Mouse (Mus musculus): ENCODE measurements around the gene Npsr1. TPM values are rescaled to one million over a fixed set of nuclear protein-coding genes. Genes with fewer than 3 reads are reported as not detected.

Npsr1 gene
- polyA plus RNA-seq, 1 experiment from 2014 or later: not detected

DNA sequence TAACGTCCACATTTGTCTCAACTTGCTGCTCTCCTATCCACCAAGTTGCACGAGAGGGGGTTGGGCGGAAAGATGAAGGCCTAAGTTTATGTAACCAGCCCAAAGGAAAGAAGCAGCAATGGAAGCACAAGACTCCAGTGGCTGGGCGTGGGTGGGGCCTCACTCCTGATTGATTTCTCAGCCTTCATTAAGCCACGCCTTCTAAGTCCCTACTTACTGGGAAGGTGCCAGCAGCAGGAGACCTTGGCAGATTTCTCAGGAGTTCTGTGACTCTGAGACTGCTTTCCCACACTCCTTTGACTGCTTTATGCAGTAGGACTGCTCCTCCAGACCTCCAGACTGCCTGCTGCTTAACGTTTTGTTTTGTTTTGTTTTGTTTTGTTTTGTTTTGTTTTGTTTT is 193.6 kb downstream of the Npsr1 start:
- ATAC-seq (replicated peaks; ENCODE audit: insufficient number of reproducible peaks, low FRiP score, low TSS enrichment, low read depth) (no peak), DNase-seq (ENCODE audit: low spot score) (peak; percentile 5)
- WGBS: 40% methylated on average over 6 of the region's 6 CpGs

DNA sequence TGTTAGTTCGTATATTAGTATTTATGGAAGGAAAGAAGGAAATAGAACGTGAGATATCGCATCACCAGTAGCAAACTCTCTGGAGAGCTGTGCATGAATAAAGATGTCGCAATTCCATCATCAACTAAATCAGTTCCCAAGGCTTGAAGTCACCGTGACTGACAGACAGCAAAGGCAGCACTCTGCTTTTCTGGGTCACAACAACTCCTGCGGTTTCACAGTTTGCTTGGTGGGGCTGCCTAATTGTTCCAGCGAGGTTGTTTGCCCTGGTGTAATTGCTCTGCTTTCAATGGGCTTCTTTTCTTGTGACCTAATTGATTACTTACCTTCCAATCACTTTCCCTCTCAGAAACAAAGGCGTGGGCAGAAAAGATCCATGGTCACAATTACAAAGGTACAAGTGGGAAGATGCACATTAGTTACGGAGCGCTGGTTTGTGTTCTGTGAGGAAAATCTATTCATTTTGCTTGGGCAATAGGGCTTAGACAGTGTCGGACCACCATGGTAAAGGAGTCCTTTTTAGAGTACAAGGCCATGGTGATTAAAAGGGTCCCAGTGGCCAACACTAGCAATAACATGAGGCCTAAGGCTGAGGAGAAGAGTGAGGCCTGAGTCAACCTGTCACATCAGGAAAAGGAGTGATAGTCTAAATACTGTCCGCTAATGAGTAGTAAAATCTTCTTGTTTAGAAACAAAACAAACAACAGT is 195.6 kb downstream of the Npsr1 start:
- Histone ChIP-seq H3K4me2 (ENCODE audit: low read depth, low read length) (no peak overlapping the region), H3K4me1 (ENCODE audit: control insufficient read depth, insufficient read depth, low read length) (no peaks in the 10 kb centered on the region), H3K27me3 (ENCODE audit: control insufficient read depth, insufficient read depth, low read length) (no peaks in the 10 kb centered on the region), H3K36me3 (replicated peaks; ENCODE audit: control insufficient read depth, insufficient read depth, low read depth, low read length) (no peaks in the 10 kb centered on the region), H3K9me3 (replicated peaks; ENCODE audit: control insufficient read depth, low read length) (no peaks in the 10 kb centered on the region), H3K27ac (replicated peaks; ENCODE audit: low read depth, low read length) (no peak overlapping the region), H3K4me3 (ENCODE audit: low read depth, low read length) (no peak overlapping the region), H3K9ac (replicated peaks; ENCODE audit: low read length) (no peak overlapping the region)
- DNase-seq (ENCODE audit: low spot score): no peak
- WGBS: 52% methylated on average over 12 of the region's 12 CpGs
- ATAC-seq (replicated peaks; ENCODE audit: insufficient number of reproducible peaks, low FRiP score, low TSS enrichment, low read depth): no peak

More for the DNA sequence above, 193.6 kb downstream of the Npsr1 start:
- no peak overlapping the region for H3K4me3 ChIP-seq (ENCODE audit: low read depth, low read length)
- H3K4me2 ChIP-seq (ENCODE audit: low read depth, low read length): no peak overlapping the region
- no peaks in the 10 kb centered on the region for H3K27me3 ChIP-seq (ENCODE audit: control insufficient read depth, insufficient read depth, low read length)
- no peaks in the 10 kb centered on the region for H3K9me3 ChIP-seq (replicated peaks; ENCODE audit: control insufficient read depth, low read length)
- no peak overlapping the region for H3K27ac ChIP-seq (replicated peaks; ENCODE audit: low read depth, low read length)
- H3K4me1 ChIP-seq (ENCODE audit: control insufficient read depth, insufficient read depth, low read length): no peaks in the 10 kb centered on the region
- no peak overlapping the region for H3K9ac ChIP-seq (replicated peaks; ENCODE audit: low read length)
- no peaks in the 10 kb centered on the region for H3K36me3 ChIP-seq (replicated peaks; ENCODE audit: control insufficient read depth, insufficient read depth, low read depth, low read length)

DNA sequence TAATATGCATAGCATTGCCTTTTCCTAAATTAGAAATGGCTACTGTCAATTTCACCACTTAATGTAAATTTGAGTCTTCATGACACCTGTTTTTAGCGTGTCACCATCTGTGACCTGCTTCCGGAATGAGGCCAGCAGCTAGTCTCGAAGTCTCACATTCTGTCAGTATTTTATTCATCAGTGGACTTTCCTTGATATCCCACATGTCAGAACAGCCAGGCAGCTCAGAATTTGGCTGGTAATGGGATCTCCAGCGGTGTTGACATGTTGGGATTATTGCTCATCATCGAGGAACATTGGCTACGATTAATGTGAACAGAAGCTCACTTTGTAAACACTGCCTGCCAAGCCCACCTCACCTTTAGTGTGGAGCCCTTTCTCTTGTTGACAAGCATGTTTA is 205.1 kb downstream of the Npsr1 start:
- DNase-seq (ENCODE audit: low spot score) (no peak), ATAC-seq (replicated peaks; ENCODE audit: insufficient number of reproducible peaks, low FRiP score, low TSS enrichment, low read depth) (no peak)
- Histone ChIP-seq H3K9ac (replicated peaks; ENCODE audit: low read length) (no peak overlapping the region), H3K9me3 (replicated peaks; ENCODE audit: control insufficient read depth, low read length) (no peaks in the 10 kb centered on the region), H3K4me1 (ENCODE audit: control insufficient read depth, insufficient read depth, low read length) (no peaks in the 10 kb centered on the region), H3K4me3 (ENCODE audit: low read depth, low read length) (no peak overlapping the region), H3K36me3 (replicated peaks; ENCODE audit: control insufficient read depth, insufficient read depth, low read depth, low read length) (no peaks in the 10 kb centered on the region), H3K27me3 (ENCODE audit: control insufficient read depth, insufficient read depth, low read length) (no peaks in the 10 kb centered on the region), H3K4me2 (ENCODE audit: low read depth, low read length) (no peak overlapping the region), H3K27ac (replicated peaks; ENCODE audit: low read depth, low read length) (no peak overlapping the region)
- 90% methylated on average over 6 of the region's 6 CpGs for WGBS

DNA sequence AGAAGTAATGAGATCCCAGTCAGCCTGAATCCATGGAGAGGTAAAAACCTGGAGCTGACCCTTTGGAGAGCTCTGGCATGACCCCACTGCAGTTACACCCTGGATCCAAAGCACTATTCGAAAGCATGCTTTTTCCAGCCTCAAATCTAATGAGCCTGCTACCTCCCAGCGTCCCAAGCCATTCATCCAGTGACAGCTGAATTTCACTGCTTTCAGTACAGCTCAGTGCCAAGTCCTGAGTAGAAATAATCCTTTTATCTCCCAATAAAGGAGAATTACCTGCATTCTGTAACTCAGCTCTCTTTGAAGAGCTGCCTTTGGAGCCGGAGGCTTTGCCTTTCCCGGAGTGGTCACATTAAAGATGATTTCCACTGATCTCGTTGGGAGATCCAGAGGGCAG is 209.2 kb downstream of the Npsr1 start:
- ATAC-seq (replicated peaks; ENCODE audit: insufficient number of reproducible peaks, low FRiP score, low TSS enrichment, low read depth) (no peak), DNase-seq (ENCODE audit: low spot score) (no peak)
- WGBS: 52% methylated on average over 5 of the region's 5 CpGs
- Histone ChIP-seq H3K36me3 (replicated peaks; ENCODE audit: control insufficient read depth, insufficient read depth, low read depth, low read length) (no peaks in the 10 kb centered on the region), H3K4me2 (ENCODE audit: low read depth, low read length) (no peak overlapping the region), H3K9me3 (replicated peaks; ENCODE audit: control insufficient read depth, low read length) (no peaks in the 10 kb centered on the region), H3K4me3 (ENCODE audit: low read depth, low read length) (no peak overlapping the region), H3K4me1 (ENCODE audit: control insufficient read depth, insufficient read depth, low read length) (no peaks in the 10 kb centered on the region), H3K27me3 (ENCODE audit: control insufficient read depth, insufficient read depth, low read length) (no peaks in the 10 kb centered on the region), H3K27ac (replicated peaks; ENCODE audit: low read depth, low read length) (no peak overlapping the region), H3K9ac (replicated peaks; ENCODE audit: low read length) (no peak overlapping the region)

- Histone ChIP-seq H3K27me3 (ENCODE audit: control insufficient read depth, insufficient read depth, low read length) (no peaks in the 10 kb centered on the region), H3K9ac (replicated peaks; ENCODE audit: low read length) (no peak overlapping the region), H3K4me3 (ENCODE audit: low read depth, low read length) (no peak overlapping the region), H3K36me3 (replicated peaks; ENCODE audit: control insufficient read depth, insufficient read depth, low read depth, low read length) (no peaks in the 10 kb centered on the region), H3K9me3 (replicated peaks; ENCODE audit: control insufficient read depth, low read length) (no peaks in the 10 kb centered on the region), H3K27ac (replicated peaks; ENCODE audit: low read depth, low read length) (no peak overlapping the region), H3K4me1 (ENCODE audit: control insufficient read depth, insufficient read depth, low read length) (no peaks in the 10 kb centered on the region), H3K4me2 (ENCODE audit: low read depth, low read length) (no peak overlapping the region)
- WGBS: 51% methylated on average over 3 of the region's 3 CpGs
- DNase-seq (ENCODE audit: low spot score): no peak
- ATAC-seq (replicated peaks; ENCODE audit: insufficient number of reproducible peaks, low FRiP score, low TSS enrichment, low read depth): no peak
Observed at GRCm38 (mm10) chr9:24307400-24307799, 209.6 kb downstream of the Npsr1 start.

DNA sequence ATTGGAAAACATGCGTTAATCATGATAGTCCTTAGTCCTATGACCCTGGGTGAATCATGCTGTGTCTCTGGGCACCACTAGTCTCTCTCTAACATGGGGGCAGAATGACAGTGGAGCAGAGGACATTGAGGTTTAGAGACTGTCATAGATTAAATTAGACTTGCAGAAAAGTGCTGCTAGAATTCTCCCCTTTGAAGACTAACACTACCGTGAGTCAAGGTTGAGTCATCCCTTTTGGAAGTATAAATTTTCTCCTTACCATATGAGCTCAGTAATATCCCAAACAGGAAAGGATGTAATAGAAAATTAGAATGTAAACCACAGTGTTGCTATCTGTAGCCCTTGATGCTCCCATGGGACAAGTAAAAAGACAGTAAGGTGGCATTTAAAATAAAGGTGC is 218.0 kb downstream of the Npsr1 start:
- no peak overlapping the region for H3K4me2 ChIP-seq (ENCODE audit: low read depth, low read length)
- DNase-seq (ENCODE audit: low spot score) (no peak), ATAC-seq (replicated peaks; ENCODE audit: insufficient number of reproducible peaks, low FRiP score, low TSS enrichment, low read depth) (no peak)
- H3K4me1 ChIP-seq (ENCODE audit: control insufficient read depth, insufficient read depth, low read length): no peaks in the 10 kb centered on the region
- WGBS: 92% methylated on average over 2 of the region's 2 CpGs
- H3K36me3 ChIP-seq (replicated peaks; ENCODE audit: control insufficient read depth, insufficient read depth, low read depth, low read length): no peaks in the 10 kb centered on the region
- H3K9me3 ChIP-seq (replicated peaks; ENCODE audit: control insufficient read depth, low read length): no peaks in the 10 kb centered on the region
- no peak overlapping the region for H3K9ac ChIP-seq (replicated peaks; ENCODE audit: low read length)
- no peaks in the 10 kb centered on the region for H3K27me3 ChIP-seq (ENCODE audit: control insufficient read depth, insufficient read depth, low read length)
- H3K4me3 ChIP-seq (ENCODE audit: low read depth, low read length): no peak overlapping the region
- H3K27ac ChIP-seq (replicated peaks; ENCODE audit: low read depth, low read length): no peak overlapping the region

DNA sequence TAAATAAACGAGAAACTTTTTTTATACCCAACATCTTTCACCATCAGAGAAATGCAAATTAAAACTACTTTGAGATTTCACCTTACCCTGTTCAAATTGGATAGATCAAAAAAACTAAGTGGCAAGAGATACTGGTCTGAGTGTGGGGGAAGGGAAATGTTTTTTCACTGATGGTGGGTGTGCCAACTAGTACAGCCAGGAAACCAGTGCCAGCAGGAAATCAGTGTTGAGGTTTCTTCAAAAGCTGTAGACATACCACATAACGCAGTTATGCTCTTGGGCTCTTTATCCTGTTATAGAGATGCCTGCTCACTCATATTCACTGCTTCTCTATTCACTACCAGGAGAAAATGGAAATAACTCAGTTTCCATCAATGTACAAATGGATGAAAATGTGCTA is 233.9 kb downstream of the Npsr1 start:
- WGBS: 79% methylated on average over 2 of the region's 2 CpGs
- Histone ChIP-seq H3K27me3 (ENCODE audit: control insufficient read depth, insufficient read depth, low read length) (no peaks in the 10 kb centered on the region), H3K9ac (replicated peaks; ENCODE audit: low read length) (no peak overlapping the region), H3K9me3 (replicated peaks; ENCODE audit: control insufficient read depth, low read length) (no peaks in the 10 kb centered on the region), H3K4me2 (ENCODE audit: low read depth, low read length) (no peak overlapping the region), H3K4me3 (ENCODE audit: low read depth, low read length) (no peak overlapping the region), H3K27ac (replicated peaks; ENCODE audit: low read depth, low read length) (no peak overlapping the region), H3K36me3 (replicated peaks; ENCODE audit: control insufficient read depth, insufficient read depth, low read depth, low read length) (no peaks in the 10 kb centered on the region), H3K4me1 (ENCODE audit: control insufficient read depth, insufficient read depth, low read length) (no peaks in the 10 kb centered on the region)
- ATAC-seq (replicated peaks; ENCODE audit: insufficient number of reproducible peaks, low FRiP score, low TSS enrichment, low read depth) (no peak), DNase-seq (ENCODE audit: low spot score) (no peak)

GRCm38 (mm10) chr9:24341321-24341720 is 243.5 kb downstream of the Npsr1 start:
- WGBS: 41% methylated on average over 3 of the region's 3 CpGs
- H3K27ac ChIP-seq (replicated peaks; ENCODE audit: low read depth, low read length): no peak overlapping the region
- H3K4me1 ChIP-seq (ENCODE audit: control insufficient read depth, insufficient read depth, low read length): no peaks in the 10 kb centered on the region
- ATAC-seq (replicated peaks; ENCODE audit: insufficient number of reproducible peaks, low FRiP score, low TSS enrichment, low read depth): no peak
- no peak overlapping the region for H3K4me3 ChIP-seq (ENCODE audit: low read depth, low read length)
- no peak overlapping the region for H3K9ac ChIP-seq (replicated peaks; ENCODE audit: low read length)
- H3K9me3 ChIP-seq (replicated peaks; ENCODE audit: control insufficient read depth, low read length): no peaks in the 10 kb centered on the region
- no peaks in the 10 kb centered on the region for H3K27me3 ChIP-seq (ENCODE audit: control insufficient read depth, insufficient read depth, low read length)
- no peak overlapping the region for H3K4me2 ChIP-seq (ENCODE audit: low read depth, low read length)
- no peaks in the 10 kb centered on the region for H3K36me3 ChIP-seq (replicated peaks; ENCODE audit: control insufficient read depth, insufficient read depth, low read depth, low read length)
- no peak for DNase-seq (ENCODE audit: low spot score)
